Mouse (Mus musculus) hindbrain, embryonic 12.5 days (tissue): ENCODE measurements around the gene Lrrc29. TPM values are rescaled to one million over a fixed set of nuclear protein-coding genes. Genes with fewer than 3 reads are reported as not detected.
A peak's percentile ranks its signal among the peaks of the same experiment; 100 is the strongest.

Experiments used
- ATAC-seq: fragments of 200-750 bp; cut with Nextera tagmentation; 2 replicates; pipeline ENCODE4 v1.8.0; 2017; ENCODE audit warnings: moderate TSS enrichment; ENCODE audit not compliant: low FRiP score
- H3K27ac ChIP-seq: fragments of 300-500 bp; sonication (generic); 2 replicates; pipeline ENCODE4 v1.5.1; 2016; ENCODE audit warnings: mild to moderate bottlenecking
- H3K27me3 ChIP-seq: fragments of 300-500 bp; sonication (generic); 2 replicates; pipeline ENCODE4 v1.6.1; 2016; ENCODE audit warnings: mild to moderate bottlenecking
- H3K36me3 ChIP-seq: fragments of 300-500 bp; sonication (generic); 2 replicates; pipeline ENCODE4 v1.6.1; 2016; ENCODE audit warnings: mild to moderate bottlenecking
- H3K4me1 ChIP-seq: fragments of 300-500 bp; sonication (generic); 2 replicates; pipeline ENCODE4 v1.6.1; 2016
- H3K4me2 ChIP-seq: fragments of 300-500 bp; sonication (generic); replicated peaks from 2 replicates; pipeline ENCODE4 v1.6.1; 2016; ENCODE audit warnings: mild to moderate bottlenecking
- H3K4me3 ChIP-seq: fragments of 300-500 bp; sonication (generic); 2 replicates; pipeline ENCODE4 v1.5.1; 2016; ENCODE audit warnings: mild to moderate bottlenecking
- H3K9ac ChIP-seq: fragments of 300-500 bp; sonication (generic); 2 replicates; pipeline ENCODE4 v1.6.1; 2016; ENCODE audit warnings: mild to moderate bottlenecking, moderate library complexity
- H3K9me3 ChIP-seq: fragments of 300-500 bp; sonication (generic); replicated peaks from 2 replicates; pipeline ENCODE4 v1.6.1; 2016; ENCODE audit warnings: mild to moderate bottlenecking
- WGBS: fragments of 180-500 bp; shearing (Covaris S2); methylation state at CpG from one replicate; pipeline ENCODE4 v1.1.7; 2016; 5-methylcytosine and 5-hydroxymethylcytosine counted together
- polyA plus RNA-seq: library from polyadenylated mRNA; unstranded; fragments of >200 nt; fragmentation: Nextera tagmentation; extraction: Ambion mirVana; gene quantifications from 2 replicates; pipeline ENCODE4 v1.2.1, GENCODE M21; 2016

Gene Lrrc29
- polyA plus RNA-seq, 1 experiment from 2014 or later = 1.3 TPM

DNA sequence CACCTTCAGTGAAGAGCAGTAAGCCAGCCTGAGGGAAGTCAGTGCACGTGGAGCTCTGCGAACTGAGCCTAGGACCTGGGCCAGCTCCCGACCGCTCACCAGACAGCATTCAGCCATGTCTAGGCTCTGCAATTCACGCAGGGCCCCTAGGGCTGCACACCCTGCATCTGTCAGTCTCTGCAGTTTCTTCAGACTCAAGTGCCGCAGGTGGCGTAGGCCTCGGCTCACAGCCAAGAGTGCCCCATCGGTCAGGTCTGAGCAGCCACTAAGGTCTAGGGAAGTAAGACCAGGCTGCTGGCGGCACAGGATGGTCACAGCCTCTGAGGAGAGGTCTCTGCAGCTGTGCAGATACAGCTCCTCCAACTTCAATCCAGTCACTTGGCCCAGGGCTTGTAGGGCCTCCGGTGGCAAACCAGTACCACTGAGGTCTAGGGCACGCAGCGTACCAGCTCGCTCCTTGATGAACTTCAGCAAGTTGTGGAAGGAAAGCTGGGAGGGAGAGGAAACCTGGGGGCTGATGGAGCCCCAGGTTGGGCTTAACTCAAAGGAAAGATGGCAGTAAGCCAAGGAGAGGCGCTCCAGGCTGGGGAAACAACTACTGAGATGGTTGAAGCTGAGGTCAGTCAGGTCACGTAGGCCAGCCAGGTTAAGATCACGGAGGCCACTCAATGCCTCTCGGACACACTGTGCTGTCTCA is 10.9 kb downstream of the Lrrc29 start:
- Histone ChIP-seq H3K9ac (no peak overlapping the region), H3K4me1 (no peaks in the 10 kb centered on the region), H3K9me3 (no peaks in the 10 kb centered on the region), H3K27me3 (no peaks in the 10 kb centered on the region), H3K4me3 (no peak overlapping the region), H3K36me3 (peaks cover 76% of the 10 kb centered on the region), H3K4me2 (no peak overlapping the region), H3K27ac (no peak overlapping the region)
- no peak for ATAC-seq
- 93% methylated on average over 18 of the region's 18 CpGs for WGBS

DNA sequence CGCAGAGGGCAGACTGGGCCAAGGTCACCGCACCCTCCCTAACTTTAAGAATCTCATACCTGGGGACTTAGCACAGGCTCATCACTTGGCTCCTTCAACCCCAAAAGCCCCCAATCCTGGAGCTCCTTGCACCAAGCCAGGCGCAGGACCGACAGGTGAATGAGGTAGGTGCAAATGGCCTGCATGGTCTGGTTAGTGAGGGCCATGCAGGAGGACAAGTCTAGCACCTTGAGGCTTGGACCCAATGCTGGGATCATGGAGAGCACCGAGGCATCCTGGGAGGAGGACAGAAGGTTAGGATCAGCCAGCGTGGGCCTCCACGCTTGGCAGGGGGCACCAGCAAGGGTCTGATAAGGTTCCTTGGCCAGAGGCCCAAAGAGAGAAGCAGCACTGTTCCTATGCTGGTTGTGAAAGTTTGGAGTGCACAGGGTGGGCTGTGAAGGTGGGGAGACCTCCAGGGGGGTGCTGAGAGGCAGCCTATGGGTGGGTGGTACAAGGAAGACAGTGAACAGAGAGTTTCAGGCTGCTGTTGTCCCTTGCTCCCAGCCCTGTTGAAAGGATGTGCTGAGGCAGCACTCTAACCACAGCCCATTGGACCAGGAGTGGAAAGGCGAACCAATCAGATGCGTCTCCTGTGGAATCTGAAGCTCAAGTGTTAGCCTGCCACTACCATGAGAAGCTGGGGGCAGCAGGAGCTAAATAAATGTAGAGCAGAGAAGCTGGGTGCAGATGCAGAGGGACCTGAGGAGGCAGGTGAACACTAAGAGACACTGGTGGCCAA is 12.3 kb downstream of the Lrrc29 start:
- H3K27me3 ChIP-seq = no peaks in the 10 kb centered on the region
- no peak overlapping the region for H3K4me2 ChIP-seq
- no peak overlapping the region for H3K4me3 ChIP-seq
- no peak overlapping the region for H3K27ac ChIP-seq
- H3K9ac ChIP-seq = no peak overlapping the region
- ATAC-seq = 0 out of 2 replicates have a peak, but pooled peaks have one; percentile 26
- H3K9me3 ChIP-seq = no peaks in the 10 kb centered on the region
- WGBS = 85% methylated on average over 9 of the region's 9 CpGs
- peaks cover 78% of the 10 kb centered on the region for H3K36me3 ChIP-seq
- no peaks in the 10 kb centered on the region for H3K4me1 ChIP-seq

DNA sequence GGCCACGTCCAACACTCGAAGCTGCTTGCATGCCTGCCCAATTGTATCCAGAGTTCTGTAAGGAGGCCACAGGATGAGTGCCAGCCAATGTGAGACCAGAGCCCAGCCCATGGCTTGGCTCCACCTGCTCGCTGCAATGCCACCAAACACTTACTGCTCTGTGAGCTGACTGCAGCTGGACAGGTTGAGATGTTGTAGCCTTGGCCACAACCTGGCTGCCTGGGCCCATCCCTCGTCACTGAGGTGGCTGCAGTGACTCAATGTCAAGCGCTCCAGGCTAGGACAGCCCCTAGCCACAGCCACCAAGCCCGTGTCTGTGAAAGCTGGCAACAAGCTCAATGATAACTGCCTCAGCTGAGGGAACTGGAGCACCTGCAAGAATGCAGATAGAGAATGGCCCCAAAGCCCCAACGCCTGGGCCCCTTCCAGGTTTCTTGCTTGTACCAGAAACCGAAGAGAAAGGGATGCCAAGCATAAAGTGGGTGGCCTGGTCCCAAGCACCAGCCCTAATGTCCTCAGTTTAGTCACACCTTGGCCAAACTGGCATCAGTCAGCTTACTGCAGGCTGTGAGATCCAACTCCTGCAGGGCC is 13.1 kb downstream of the Lrrc29 start:
- Histone ChIP-seq H3K4me2 (no peak overlapping the region), H3K4me1 (no peaks in the 10 kb centered on the region), H3K36me3 (peaks cover 78% of the 10 kb centered on the region), H3K9ac (no peak overlapping the region), H3K27me3 (no peaks in the 10 kb centered on the region), H3K27ac (no peak overlapping the region), H3K9me3 (no peaks in the 10 kb centered on the region), H3K4me3 (no peak overlapping the region)
- 94% methylated on average over 8 of the region's 8 CpGs for WGBS
- ATAC-seq = no peak

DNA sequence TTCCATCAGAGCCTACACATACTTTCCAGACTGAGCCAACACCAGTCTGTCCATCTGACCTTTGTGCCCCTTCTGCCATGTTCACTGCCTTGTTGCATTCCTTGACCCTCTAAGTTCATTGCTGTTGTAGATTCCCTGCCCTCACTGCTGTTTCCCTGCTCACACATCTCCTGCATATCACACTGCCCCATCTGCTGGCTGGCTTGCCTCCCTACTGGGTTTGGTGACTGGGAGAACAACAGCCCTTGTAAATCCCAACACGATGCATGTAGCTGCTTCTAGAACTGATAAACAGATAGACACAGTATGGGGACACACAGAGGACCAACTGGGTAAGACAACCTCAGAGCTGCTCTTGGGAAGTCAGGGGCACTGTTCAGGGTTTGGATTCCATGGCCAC is 14.4 kb downstream of the Lrrc29 start:
- H3K27ac ChIP-seq = no peak overlapping the region
- no peaks in the 10 kb centered on the region for H3K27me3 ChIP-seq
- H3K4me3 ChIP-seq = no peak overlapping the region
- no peak overlapping the region for H3K4me2 ChIP-seq
- peaks cover 88% of the 10 kb centered on the region for H3K36me3 ChIP-seq
- no peaks in the 10 kb centered on the region for H3K4me1 ChIP-seq
- WGBS = 89% methylated on average over 1 of the region's 1 CpGs
- no peaks in the 10 kb centered on the region for H3K9me3 ChIP-seq
- no peak for ATAC-seq
- no peak overlapping the region for H3K9ac ChIP-seq

DNA sequence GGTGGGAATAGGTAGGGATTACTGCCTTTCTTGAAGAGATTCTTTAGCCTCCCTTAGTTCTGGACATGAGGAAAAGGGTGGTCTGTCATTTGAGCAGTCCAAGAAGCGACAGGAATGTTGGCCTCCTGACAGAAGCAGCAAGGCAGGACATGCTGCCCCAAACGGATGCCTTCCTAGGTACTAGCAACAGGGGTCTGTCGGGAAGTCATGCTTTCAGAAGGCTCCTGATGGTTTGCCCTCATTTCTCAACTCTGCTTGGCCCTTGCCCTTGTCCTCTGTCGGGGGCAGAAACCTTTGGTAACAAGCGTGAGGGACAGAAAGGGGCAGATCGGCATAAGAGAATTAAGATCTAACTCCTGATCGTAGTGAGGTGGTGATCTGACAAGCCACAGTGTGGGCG is 16.0 kb downstream of the Lrrc29 start:
- no peaks in the 10 kb centered on the region for H3K9me3 ChIP-seq
- no peaks in the 10 kb centered on the region for H3K27me3 ChIP-seq
- peaks cover 80% of the 10 kb centered on the region for H3K36me3 ChIP-seq
- peaks cover 13% of the 10 kb centered on the region for H3K4me1 ChIP-seq
- WGBS = 81% methylated on average over 8 of the region's 8 CpGs
- ATAC-seq = no peak
- no peak overlapping the region for H3K4me2 ChIP-seq
- no peak overlapping the region for H3K9ac ChIP-seq
- no peak overlapping the region for H3K4me3 ChIP-seq
- no peak overlapping the region for H3K27ac ChIP-seq

DNA sequence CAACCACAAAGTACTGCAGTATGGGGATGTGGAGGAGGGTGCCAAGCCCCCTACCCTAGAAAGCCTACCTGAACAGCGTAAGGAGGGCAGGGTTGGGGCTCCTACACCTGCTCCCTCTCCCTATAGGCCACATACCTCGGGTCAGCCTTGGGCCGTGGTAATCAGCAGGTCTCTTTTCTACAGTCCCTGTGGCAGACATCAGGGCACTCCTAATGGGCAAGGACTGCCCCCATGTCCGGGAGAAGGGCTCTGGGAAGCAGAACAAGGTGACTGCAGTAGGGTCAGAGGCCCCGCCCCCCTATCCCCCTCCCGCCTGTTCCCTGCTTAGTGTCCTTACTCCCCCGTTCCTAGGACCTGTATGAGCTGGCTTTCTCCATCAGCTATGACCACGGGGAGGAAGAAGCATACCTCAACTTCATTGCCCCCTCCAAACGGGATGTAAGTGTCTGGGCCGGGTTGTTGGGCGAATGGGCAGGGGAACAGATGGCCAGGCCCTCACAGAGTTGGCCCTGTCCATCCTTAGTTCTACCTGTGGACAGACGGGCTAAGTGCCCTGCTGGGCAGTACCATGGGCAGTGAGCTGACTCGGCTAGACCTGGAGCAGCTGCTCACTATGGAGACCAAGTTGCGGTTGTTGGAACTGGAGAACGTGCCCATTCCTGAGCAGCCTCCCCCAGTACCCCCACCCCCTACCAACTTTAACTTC is 16.8 kb downstream of the Lrrc29 start:
- H3K9me3 ChIP-seq = no peaks in the 10 kb centered on the region
- H3K9ac ChIP-seq = no peak overlapping the region
- peaks cover 76% of the 10 kb centered on the region for H3K36me3 ChIP-seq
- H3K4me1 ChIP-seq = peaks cover 13% of the 10 kb centered on the region
- WGBS = 86% methylated on average over 15 of the region's 15 CpGs
- H3K27ac ChIP-seq = no peak overlapping the region
- ATAC-seq = no peak
- H3K27me3 ChIP-seq = no peaks in the 10 kb centered on the region
- H3K4me2 ChIP-seq = no peak overlapping the region
- no peak overlapping the region for H3K4me3 ChIP-seq

DNA sequence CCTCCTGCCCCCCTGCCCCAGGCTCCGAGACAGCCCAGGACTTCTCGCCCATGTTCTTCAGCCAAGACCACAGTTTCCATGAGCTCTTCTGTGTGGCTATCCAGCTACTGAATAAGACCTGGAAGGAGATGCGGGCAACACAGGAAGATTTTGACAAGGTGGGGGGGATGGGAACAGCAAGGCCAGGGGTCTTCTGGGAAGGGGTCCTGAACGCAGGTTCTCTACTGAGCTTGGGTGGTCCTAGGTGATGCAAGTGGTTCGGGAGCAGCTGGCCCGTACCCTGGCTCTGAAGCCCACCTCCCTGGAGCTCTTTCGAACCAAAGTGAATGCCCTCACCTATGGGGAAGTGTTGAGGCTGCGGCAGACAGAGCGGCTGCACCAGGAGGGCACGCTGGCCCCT is 17.6 kb downstream of the Lrrc29 start:
- H3K9me3 ChIP-seq = no peaks in the 10 kb centered on the region
- H3K4me2 ChIP-seq = no peak overlapping the region
- 93% methylated on average over 10 of the region's 10 CpGs for WGBS
- peaks cover 13% of the 10 kb centered on the region for H3K4me1 ChIP-seq
- H3K9ac ChIP-seq = no peak overlapping the region
- H3K36me3 ChIP-seq = peaks cover 77% of the 10 kb centered on the region
- no peak overlapping the region for H3K27ac ChIP-seq
- no peak for ATAC-seq
- H3K4me3 ChIP-seq = no peak overlapping the region
- H3K27me3 ChIP-seq = no peaks in the 10 kb centered on the region

DNA sequence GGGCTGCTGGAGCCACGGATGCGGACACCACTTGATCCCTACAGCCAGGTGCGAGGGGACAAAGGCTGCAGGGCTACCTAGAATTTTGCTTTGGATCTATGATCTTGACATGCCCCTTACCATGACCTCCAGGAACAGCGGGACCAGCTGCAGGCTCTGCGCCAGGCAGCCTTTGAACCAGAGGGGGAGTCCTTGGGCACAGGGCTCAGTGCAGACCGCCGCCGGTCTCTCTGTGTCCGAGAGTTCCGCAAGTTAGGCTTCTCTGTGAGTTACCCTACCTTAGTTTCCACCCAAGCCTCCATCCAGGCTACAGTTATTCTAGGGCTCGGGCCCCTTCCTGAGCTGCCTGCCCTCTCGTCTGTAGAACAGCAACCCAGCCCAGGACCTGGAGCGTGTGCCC is 18.4 kb downstream of the Lrrc29 start:
- Histone ChIP-seq H3K9me3 (no peaks in the 10 kb centered on the region), H3K4me3 (no peak overlapping the region), H3K9ac (no peak overlapping the region), H3K4me1 (peaks cover 13% of the 10 kb centered on the region), H3K27ac (no peak overlapping the region), H3K36me3 (peaks cover 75% of the 10 kb centered on the region), H3K27me3 (no peaks in the 10 kb centered on the region), H3K4me2 (no peak overlapping the region)
- WGBS = 91% methylated on average over 13 of the region's 13 CpGs
- ATAC-seq = no peak

DNA sequence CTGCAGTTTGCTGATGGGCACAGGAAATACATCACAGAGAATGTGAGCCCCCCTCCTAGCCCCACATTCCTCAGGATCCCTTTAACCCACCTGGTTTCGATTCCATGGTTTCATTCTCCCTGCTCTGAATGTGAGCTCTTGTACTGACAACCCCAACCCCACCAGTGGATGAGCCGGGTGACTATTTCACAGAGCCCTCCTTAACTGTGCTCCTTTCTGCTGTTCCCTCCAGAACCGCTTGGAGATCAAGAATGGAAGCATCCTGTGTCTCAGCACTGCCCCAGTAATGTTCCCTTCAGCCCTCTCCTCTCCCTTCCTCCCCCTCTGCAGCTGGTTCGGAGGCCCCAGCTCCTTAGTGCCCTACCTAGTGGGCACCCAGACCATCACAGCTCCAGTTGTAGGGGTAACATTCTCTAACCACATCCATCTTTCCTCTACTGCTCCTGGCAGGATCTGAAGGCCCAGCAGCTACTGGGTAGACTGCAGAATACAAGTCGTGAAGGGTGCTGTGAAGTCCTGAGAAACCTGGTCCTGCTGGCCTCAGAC is 19.9 kb downstream of the Lrrc29 start:
- H3K4me1 ChIP-seq = peaks cover 13% of the 10 kb centered on the region
- H3K9ac ChIP-seq = peak overlapping the region; percentile 51; the same call in 1 of the 2 replicates
- peak overlapping the region; percentile 51 for H3K4me2 ChIP-seq
- WGBS = 60% methylated on average over 5 of the region's 5 CpGs
- H3K9me3 ChIP-seq = no peaks in the 10 kb centered on the region
- H3K27ac ChIP-seq = peak overlapping the region; percentile 37; the same call in 1 of the 2 replicates
- peak overlapping the region; percentile 18 for H3K4me3 ChIP-seq
- ATAC-seq = peak; percentile 17; the same call in 1 of the 2 replicates
- H3K27me3 ChIP-seq = no peaks in the 10 kb centered on the region
- H3K36me3 ChIP-seq = peaks cover 74% of the 10 kb centered on the region

DNA sequence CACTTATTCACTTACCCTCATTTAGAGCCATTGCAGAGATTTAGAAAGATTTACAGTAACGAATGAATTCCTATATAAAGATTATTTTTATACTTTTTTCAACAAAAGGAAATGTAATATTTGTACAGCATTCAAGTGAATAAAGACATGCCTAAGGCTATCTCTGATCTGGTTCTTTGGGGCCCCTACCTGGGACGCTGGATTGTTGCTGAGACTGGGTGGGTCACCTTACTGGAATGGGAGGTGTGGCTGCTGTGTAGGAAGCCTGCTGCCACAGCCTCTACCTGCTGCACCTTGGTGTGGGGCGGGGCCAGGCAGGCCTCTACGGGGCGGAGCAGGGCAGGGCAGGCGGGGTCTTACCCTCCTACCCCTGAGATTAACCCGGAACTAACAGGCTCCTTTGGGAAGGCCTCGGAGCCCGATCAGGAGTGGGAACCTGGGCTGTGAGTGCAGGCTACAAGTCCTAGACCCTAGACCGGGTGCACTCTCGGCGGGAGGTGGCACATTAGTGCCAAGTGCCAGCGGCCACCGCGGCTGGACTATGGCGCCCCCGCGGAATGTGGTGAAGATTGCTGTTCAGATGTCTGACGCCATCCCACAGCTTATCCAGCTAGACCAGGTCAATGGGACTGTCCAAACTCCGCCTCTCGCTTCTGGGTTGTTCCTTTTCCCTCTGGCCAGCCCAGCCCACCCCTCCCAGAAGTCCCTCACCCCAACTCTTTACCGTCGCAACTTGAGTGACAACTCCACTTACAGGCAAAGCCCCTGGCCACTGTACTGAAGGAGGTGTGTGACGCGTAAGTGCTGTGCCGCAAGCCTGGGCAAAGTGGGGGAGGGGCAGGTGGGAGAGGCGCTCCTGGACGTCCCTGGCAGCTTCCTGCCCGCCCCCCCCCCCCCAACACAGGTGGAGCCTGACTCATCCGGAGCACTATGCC is 20.6 kb downstream of the Lrrc29 start, which contains the start of gene Elmo3:
Gene Elmo3 (plus strand): TSS at position 391 of the 935 bp plus-strand sequence.
- peak within 1 kb of the TSS; percentile 51 for H3K9ac ChIP-seq
- peaks cover 75% of the 10 kb centered on the region for H3K36me3 ChIP-seq
- WGBS = 8% methylated on average over 27 of the region's 30 CpGs
- H3K4me1 ChIP-seq = peaks cover 13% of the 10 kb centered on the region
- H3K4me2 ChIP-seq = peak within 1 kb of the TSS; percentile 51
- no peaks in the 10 kb centered on the region for H3K9me3 ChIP-seq
- ATAC-seq = peak; percentile 56
- no peaks in the 10 kb centered on the region for H3K27me3 ChIP-seq
- peak within 1 kb of the TSS; percentile 37; the same call in 1 of the 2 replicates for H3K27ac ChIP-seq
- H3K4me3 ChIP-seq = peak within 1 kb of the TSS; percentile 18
